Mouse (Mus musculus) megakaryocyte-erythroid progenitor cell, adult 5 weeks (primary cell): ENCODE results near the gene Leprot. TPM values are rescaled to one million over a fixed set of nuclear protein-coding genes. Genes with fewer than 3 reads are reported as not detected.

Experiments used
- polyA plus RNA-seq: library from polyadenylated mRNA; stranded (reverse); fragments of >175 nt; gene quantifications from 2 replicates; pipeline ENCODE4 v1.2.3, GENCODE M21; 2012

Leprot gene
- polyA plus RNA-seq: 5.8 and 6.1 TPM in 2 replicates

DNA sequence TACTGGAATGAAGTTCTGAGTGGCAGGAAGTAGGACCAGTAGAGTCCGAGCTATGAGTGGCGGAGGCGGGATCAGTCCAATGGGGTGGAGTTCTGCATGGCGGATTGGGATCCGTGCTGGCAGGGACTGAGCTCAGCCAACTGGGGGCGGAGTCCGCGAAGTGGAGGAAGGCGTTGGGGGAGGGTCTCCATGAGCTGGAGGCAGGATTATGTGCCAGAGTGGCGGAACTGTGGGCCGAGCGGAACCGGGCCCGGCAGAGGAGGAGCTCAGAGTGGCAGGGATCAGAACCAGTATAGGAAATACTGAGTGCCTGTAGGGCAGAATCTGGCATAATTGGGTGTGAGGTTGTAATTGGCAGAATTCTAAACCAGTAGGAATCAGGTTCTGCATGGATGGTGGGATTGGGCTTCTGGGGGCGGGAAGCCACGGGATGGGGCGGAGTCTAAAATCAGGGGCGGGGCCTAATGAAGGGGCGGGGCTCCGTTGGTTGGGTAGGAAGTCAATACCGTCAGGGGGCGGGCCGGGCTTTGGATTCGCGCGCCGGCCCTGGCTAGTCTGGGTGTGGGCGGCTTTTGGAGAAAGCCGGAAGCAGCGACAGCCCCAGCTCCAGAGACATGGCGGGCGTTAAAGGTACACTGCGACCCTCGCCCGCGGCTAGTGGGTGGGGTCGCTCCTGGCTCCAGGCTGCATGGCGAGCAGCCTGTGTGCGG lies at the start of gene Leprot:
TSS of gene Leprot (plus strand) at position 523 of the 710 bp plus-strand sequence.

Other genes starting within 250 kb of the Leprot start
- gene Ak4, start 228.4 kb upstream of the Leprot start, polyA plus RNA-seq: 25.6 and 32.2 TPM in 2 replicates
- gene Dnajc6, start 151.1 kb upstream of the Leprot start, polyA plus RNA-seq: 5.0 and 6.4 TPM in 2 replicates
- gene Lepr, start 69.7 kb downstream of the Leprot start, polyA plus RNA-seq: 0.04 TPM in 1 of 2 replicates, not detected in the other
- not detected in 2 replicates for gene B020004J07Rik, start 196.3 kb downstream of the Leprot start, polyA plus RNA-seq
- gene C130073F10Rik, start 246.1 kb downstream of the Leprot start, polyA plus RNA-seq: not detected in 2 replicates